Mouse (Mus musculus) gastrocnemius, postnatal 36 days (tissue): ENCODE results near the gene Atg4d. TPM values are rescaled to one million over a fixed set of nuclear protein-coding genes. Genes with fewer than 3 reads are reported as not detected.
"Not testable (repeated sequence)": the region's sequence is repeated elsewhere in the genome, so short reads cannot be mapped to it uniquely, and the experiment has no call there.

Experiments used
- DNase-seq, 2 experiments: peaks; one replicate each; pipeline ENCODE4 v3.0.0; 2022
- intact Hi-C: fragments of 180-260 bp; cut with DNase I; formaldehyde crosslinking; loops from one replicate; pipeline ENCODE4 v1.15.1; 2025
- total RNA-seq, 2 experiments: library from RNA; stranded (reverse); gene quantifications; 2 replicates each; pipeline ENCODE4 v1.2.3; 2021

Gene Atg4d
- total RNA-seq, 2 experiments from 2014 or later = 62.0 to 65.7 TPM

GRCm38 (mm10) chr9:21269590-21269989 is 4.5 kb downstream of the Atg4d start:
- intact Hi-C loops, DNase-seq: not testable (repeated sequence)

GRCm38 (mm10) chr9:21272391-21272790 is 7.3 kb downstream of the Atg4d start:
- intact Hi-C loops = no loop called here

GRCm38 (mm10) chr9:21273094-21273493 is 8.0 kb downstream of the Atg4d start:
- intact Hi-C loops = no loop called here
- no peak for DNase-seq

More at GRCm38 (mm10) chr9:21272391-21272790, 7.3 kb downstream of the Atg4d start:
- DNase-seq = no peak

GRCm38 (mm10) chr9:21273520-21274228 is 8.6 kb downstream of the Atg4d start:
- intact Hi-C loops = no loop called here
- DNase-seq = no peak

GRCm38 (mm10) chr9:21274336-21274735 is 9.2 kb downstream of the Atg4d start:
- intact Hi-C loops = no loop called here
- DNase-seq = no peak

GRCm38 (mm10) chr9:21275013-21275710 is 10.1 kb downstream of the Atg4d start:
- no peak for DNase-seq
- intact Hi-C loops = no loop called here

- no peak for DNase-seq
- intact Hi-C loops = no loop called here
These were observed 10.6 kb downstream of the Atg4d start for GRCm38 (mm10) chr9:21275727-21276126.

GRCm38 (mm10) chr9:21276307-21276706 is 11.2 kb downstream of the Atg4d start:
- intact Hi-C loops = no loop called here
- DNase-seq = no peak

GRCm38 (mm10) chr9:21277776-21278175 is 12.7 kb downstream of the Atg4d start:
- no peak for DNase-seq
- intact Hi-C loops = no loop called here

- no peak for DNase-seq
These were observed 18.5 kb downstream of the Atg4d start for GRCm38 (mm10) chr9:21283591-21283990.

GRCm38 (mm10) chr9:21283994-21284393 is 18.9 kb downstream of the Atg4d start:
- no peak for DNase-seq
- intact Hi-C loops = no loop called here

More at GRCm38 (mm10) chr9:21283591-21283990, 18.5 kb downstream of the Atg4d start:
- intact Hi-C loops = no loop called here

- intact Hi-C loops = no loop called here
- DNase-seq = no peak
These were observed 21.7 kb downstream of the Atg4d start for GRCm38 (mm10) chr9:21286753-21287152.

GRCm38 (mm10) chr9:21287571-21288402 is 22.7 kb downstream of the Atg4d start, which contains the start of gene Kri1:
TSS of gene Kri1 (minus strand) at chr9:21287969.
- peak; percentile 98 to 99 for DNase-seq
- intact Hi-C loops = no loop called here

GRCm38 (mm10) chr9:21288404-21289336 is 23.6 kb downstream of the Atg4d start:
- no peak for DNase-seq
- intact Hi-C loops = no loop called here

GRCm38 (mm10) chr9:21289337-21289671 is 24.2 kb downstream of the Atg4d start:
- no peak for DNase-seq
- intact Hi-C loops = no loop called here

- no peak for DNase-seq
- intact Hi-C loops = no loop called here
These were observed 25.5 kb downstream of the Atg4d start for GRCm38 (mm10) chr9:21290589-21290988.

GRCm38 (mm10) chr9:21291022-21291787 is 26.1 kb downstream of the Atg4d start, which contains the start of gene Cdkn2d:
TSS of gene Cdkn2d (minus strand) at chr9:21291407.
- DNase-seq = peak; percentile 99 to 100
- intact Hi-C loops = no loop called here

GRCm38 (mm10) chr9:21291868-21292267 is 26.8 kb downstream of the Atg4d start:
- DNase-seq, intact Hi-C loops: not testable (repeated sequence)

- intact Hi-C loops = no loop called here
These were observed 27.2 kb downstream of the Atg4d start for GRCm38 (mm10) chr9:21292271-21292670.

More at GRCm38 (mm10) chr9:21292271-21292670, 27.2 kb downstream of the Atg4d start:
- no peak for DNase-seq
